Mouse (Mus musculus) megakaryocyte, adult 5-6 weeks (primary cell): ENCODE data around the gene Cd209c. TPM values are rescaled to one million over a fixed set of nuclear protein-coding genes. Genes with fewer than 3 reads are reported as not detected.

ENCODE experiments used
- ATAC-seq: 2 replicates; pipeline ENCODE4 v1.8.0; 2016; ENCODE audit warnings: mild to moderate bottlenecking, inconsistent platforms; ENCODE audit not compliant: poor library complexity, severe bottlenecking
- total RNA-seq, 2 experiments: library from RNA; stranded (forward) in 1 of 2; stranded (reverse) in 1 of 2; fragments of 153-499, 151-499 nt in 1 of 2; fragments of 221-1000, 200-1000 nt in 1 of 2; gene quantifications; 2 replicates each; pipeline versions ENCODE4 v1.2.3 to v1.2.4; 2015 to 2017

Gene Cd209c
- total RNA-seq (2015) = 0.78 and 1.3 TPM in 2 replicates
- 0.70 and 3.7 TPM in 2 replicates for total RNA-seq (2017)

DNA sequence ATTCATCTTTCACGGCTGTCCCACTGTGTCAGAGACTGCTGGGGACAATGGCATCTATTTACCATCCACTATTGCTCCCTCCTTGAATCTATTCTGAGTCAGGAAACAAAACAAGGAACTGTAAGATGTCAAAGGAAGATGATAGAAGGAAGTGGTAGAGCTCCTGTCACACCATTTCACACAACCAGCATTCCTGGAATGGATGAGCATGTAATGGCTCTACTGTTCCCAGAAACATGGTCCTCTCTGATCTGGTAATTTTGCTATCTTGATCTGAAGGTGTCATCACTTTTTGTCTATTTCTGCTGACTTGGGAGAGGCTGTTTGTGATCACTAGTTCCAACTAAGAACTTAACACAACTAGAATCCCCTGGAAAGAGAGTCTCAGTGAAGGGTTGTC, at the start of gene Cd209c:
TSS of gene Cd209c (minus strand) at position 101 of the 400 bp plus-strand sequence.
- ATAC-seq = no peak

GRCm38 (mm10) chr8:3994219-3994618, 39.7 kb upstream of the Cd209c start:
- ATAC-seq = no peak

GRCm38 (mm10) chr8:3956037-3956436, 1.5 kb upstream of the Cd209c start:
- peak; percentile 69 for ATAC-seq

DNA sequence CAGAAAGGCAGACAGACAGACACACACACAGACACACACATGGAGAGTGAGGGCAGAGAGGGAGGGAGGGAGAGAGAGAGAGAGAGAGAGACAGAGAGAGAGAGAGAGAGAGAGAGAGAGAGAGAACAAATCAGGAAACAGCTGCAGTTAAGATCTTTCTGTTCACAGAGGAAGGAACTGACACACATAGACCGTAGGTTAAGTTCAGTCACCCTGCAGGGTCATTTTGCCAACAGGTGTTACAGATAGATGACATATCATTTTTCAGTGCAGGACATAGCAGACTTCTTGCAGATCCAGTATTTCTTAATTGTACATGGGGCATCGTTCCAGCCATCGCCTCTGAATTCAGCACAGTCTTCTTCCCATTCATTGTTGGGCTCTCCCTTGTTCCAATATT, 14.5 kb downstream of the Cd209c start:
- ATAC-seq = no peak

DNA sequence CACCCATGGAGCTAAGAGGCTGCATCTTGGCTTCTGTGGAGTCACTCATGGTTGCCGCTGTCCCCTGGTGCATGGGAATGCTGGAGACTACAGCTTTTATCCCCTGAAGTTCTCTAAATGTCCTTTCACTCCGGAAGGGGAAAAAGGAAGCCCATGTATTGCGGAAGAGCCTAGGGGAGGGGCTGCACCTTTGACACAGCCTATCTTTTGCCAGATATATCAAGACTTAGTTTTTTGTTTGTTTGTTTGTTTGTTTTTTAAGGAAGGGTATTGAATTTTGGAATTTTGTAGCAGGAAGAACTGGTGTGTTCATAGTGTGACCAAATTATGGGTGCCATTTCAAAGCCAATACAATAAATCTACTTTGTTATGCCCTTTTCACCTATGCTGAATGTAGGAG, 27.8 kb downstream of the Cd209c start, which contains the start of gene Cd209b:
TSS of gene Cd209b (minus strand) at position 101 of the 400 bp plus-strand sequence.
- no peak for ATAC-seq

Other genes starting within 250 kb of the Cd209c start
- gene Clec4g, start 234.1 kb downstream of the Cd209c start, total RNA-seq (2015) = 0.55 and 1.3 TPM in 2 replicates
- gene Clec4g, start 234.1 kb downstream of the Cd209c start, total RNA-seq (2017) = 0.33 and 1.2 TPM in 2 replicates
- gene Cd209a, start 205.8 kb downstream of the Cd209c start, total RNA-seq (2015) = 87.1 and 93.3 TPM in 2 replicates
- gene Cd209a, start 205.8 kb downstream of the Cd209c start, total RNA-seq (2017) = 80.2 and 95.6 TPM in 2 replicates
- gene Cd209e, start 100.4 kb downstream of the Cd209c start, total RNA-seq (2015) = 0.31 and 0.48 TPM in 2 replicates
- 0.55 and 1.6 TPM in 2 replicates for gene Cd209e, start 100.4 kb downstream of the Cd209c start, total RNA-seq (2017)
- 7.5 and 15.3 TPM in 2 replicates for gene Cd209d, start 76.2 kb downstream of the Cd209c start, total RNA-seq (2015)
- 4.8 and 5.9 TPM in 2 replicates for gene Cd209d, start 76.2 kb downstream of the Cd209c start, total RNA-seq (2017)
- 0.48 and 0.80 TPM in 2 replicates for gene Cd209b, start 27.9 kb downstream of the Cd209c start, total RNA-seq (2015)
- 0.51 TPM in 1 of 2 replicates, not detected in the other for gene Cd209b, start 27.9 kb downstream of the Cd209c start, total RNA-seq (2017)
- not detected in 2 replicates for gene Cd209f, start 151.1 kb upstream of the Cd209c start, total RNA-seq (2015)
- 0.81 TPM in 1 of 2 replicates, not detected in the other for gene Cd209f, start 151.1 kb upstream of the Cd209c start, total RNA-seq (2017)
- not detected in 2 replicates for gene Cd209g, start 179.4 kb upstream of the Cd209c start, total RNA-seq (2015)
- gene Cd209g, start 179.4 kb upstream of the Cd209c start, total RNA-seq (2017) = not detected in 2 replicates
- 3.6 and 4.1 TPM in 2 replicates for gene Evi5l, start 211.8 kb upstream of the Cd209c start, total RNA-seq (2015)
- 4.5 and 6.0 TPM in 2 replicates for gene Evi5l, start 211.8 kb upstream of the Cd209c start, total RNA-seq (2017)